Mouse (Mus musculus): ENCODE results near the gene Gng12. TPM values are rescaled to one million over a fixed set of nuclear protein-coding genes. Genes with fewer than 3 reads are reported as not detected.

Gng12 gene
- total RNA-seq, 2 experiments from 2014 or later, result 75.7 to 86.9 TPM

DNA sequence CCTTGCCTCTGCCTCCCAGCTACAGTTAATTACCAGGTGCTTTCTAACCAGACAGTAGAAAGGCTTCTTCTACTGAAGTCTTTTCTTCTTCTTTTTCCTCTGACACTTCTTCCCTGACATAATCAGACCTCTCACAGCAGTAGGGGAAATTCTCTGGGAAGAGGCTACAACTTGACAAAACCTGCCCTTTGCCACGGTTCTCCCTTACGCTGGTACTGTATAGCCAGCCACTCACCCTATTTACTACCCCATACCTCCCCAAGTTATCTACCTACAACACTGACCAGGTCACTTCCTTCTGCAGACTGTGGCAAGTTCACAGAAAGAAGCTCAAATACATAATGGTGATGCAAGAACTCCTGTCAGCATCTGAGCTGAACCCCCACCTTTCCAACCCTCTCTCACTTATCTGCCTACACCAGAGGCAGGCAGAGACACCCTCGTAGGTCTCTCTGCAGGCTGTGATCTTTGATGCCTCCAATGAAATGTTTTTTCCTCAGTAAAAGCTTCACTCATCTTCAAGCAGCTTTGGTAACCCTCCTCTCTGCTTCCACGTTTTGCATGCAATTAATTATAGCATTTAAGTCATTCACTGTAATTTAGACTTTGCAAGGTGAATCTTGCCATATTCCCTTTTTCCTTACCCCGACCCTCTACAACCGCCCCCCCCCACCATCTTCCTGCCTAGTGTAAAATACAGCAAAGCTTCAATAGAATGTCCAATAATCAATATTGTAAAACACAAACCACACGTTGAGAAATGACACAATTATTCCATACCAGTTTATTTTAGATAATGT is 138.3 kb downstream of the Gng12 start:
- intact Hi-C loops (cut with DNase I), result loop anchor here (5.0 kb wide), 2 partner anchors 103 to 137 kb away; partner anchors contain the start of gene Gng12
- DNase-seq (ENCODE audit: extremely low spot score in 1 of 2, low spot score in 2 of 2), result no peak

DNA sequence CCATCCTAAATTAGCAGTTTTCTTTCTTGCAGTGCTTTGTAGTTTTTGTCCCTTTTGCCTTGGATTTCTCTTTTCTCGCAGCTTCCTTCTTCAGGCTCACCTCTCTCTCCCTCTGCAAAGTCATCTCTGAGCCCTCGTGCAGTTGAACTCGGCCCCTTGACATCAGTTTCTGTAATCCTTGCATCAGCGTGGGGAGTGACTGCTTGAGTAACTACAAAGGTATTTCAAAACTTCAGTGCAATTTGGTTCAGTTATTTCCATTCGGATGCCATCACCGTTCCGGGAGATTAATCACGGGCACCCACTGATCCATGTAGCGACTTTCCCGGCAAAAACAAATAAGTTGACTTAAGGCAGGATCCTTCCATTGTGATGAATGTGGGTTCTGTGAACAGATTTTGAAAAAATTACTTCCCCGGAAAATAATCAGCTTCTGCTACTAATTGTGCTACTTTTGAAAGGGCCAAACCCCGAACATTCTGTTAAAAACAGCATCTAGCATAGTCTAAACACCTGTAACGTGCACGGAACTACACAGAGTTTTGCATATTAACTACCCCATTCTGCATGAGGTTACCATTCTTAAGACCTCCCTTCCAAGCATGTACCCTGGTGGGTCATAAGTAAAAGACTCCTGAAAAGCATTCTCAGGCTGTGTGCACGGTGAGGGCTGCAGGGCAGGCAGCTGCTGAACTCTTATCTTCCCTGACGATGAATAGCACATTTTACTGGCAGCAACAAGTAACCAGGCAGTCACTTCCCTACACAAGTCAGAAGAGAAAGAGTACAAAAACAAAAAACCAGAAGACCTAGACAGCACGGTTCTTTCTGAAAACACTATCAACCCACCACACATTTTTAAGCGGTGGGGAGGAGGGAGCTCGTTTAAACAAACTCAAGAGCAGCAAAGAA is 139.4 kb downstream of the Gng12 start:
- DNase-seq (ENCODE audit: extremely low spot score in 1 of 2, low spot score in 2 of 2), result no peak

GRCm38 (mm10) chr6:67036356-67036811 is 140.2 kb downstream of the Gng12 start:
- intact Hi-C loops (cut with DNase I), result loop anchor here (2.0 to 5.0 kb wide), 3 partner anchors 101 to 139 kb away; partner anchors contain the start of gene Gng12
- DNase-seq (ENCODE audit: extremely low spot score in 1 of 2, low spot score in 2 of 2), result peak; percentile 58 to 90

More for the DNA sequence above, 139.4 kb downstream of the Gng12 start:
- intact Hi-C loops (cut with DNase I), result loop anchor here (2.0 to 5.0 kb wide), 3 partner anchors 102 to 138 kb away; partner anchors contain the start of gene Gng12

DNA sequence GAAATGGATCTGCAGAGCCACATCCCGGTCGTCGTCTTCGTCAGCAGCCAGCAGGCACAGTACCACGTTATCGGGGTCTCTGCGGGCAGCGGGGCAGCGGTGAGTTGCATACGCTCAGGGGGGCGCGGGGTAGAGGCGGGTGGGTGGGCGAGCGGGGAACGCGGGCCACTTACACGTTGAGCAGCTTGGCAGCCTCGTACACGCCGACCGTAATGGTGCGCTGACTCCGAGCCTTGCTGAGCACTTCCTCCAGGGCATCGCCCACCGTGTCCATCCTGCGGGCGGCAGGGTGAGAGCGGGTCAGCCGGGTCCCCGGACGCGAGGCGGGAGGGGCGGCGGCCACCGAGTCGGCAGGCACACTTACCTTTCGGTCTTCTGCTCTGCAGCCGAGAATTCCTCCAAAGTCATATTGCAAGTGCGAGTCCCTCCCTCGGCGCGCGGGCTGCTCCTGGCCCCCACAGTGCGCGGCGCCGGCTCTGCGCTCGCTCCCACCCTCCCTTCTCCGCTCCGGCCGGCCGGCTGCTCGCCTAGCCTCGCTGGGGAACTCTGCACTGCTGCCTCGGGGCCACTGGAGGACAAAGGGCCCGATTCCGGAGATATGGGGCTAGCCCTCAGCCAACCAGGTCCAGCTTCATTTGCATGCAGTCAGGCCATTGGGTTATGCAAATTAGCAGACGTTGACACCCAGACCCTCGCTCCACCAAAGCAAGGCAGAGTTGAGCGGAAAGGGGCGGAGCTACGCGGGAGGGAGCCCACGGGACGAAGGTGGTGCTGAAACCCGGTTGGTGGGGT is 140.8 kb downstream of the Gng12 start, which contains the start of gene Gadd45a:
Gene Gadd45a, minus strand, starts transcription at position 621 of the 792 bp plus-strand sequence.
- DNase-seq (ENCODE audit: extremely low spot score in 1 of 2, low spot score in 2 of 2), result peak; percentile 88 to 95
- intact Hi-C loops (cut with DNase I), result loop anchor here (2.0 to 5.0 kb wide), 3 partner anchors 100 to 140 kb away; partner anchors contain the start of gene Gng12

DNA sequence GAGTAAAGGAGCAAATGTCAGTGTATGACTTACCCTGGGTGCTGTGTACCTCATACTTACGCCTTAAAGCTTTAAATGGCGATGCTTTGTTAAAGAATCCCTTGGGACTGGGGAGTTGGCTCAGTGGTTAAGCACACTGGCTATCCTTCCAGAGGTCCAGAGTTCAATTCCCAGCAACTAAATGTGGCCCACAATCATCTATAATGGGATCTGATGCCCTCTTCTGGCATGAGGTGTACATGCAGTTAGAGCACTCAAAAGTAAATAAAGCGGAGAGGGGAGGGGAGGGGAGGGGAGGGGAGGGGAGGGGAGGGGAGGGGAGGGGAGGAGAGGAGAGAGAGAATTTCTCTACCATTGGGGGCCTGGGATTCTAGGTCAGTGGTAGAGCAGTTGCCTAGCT is 142.8 kb downstream of the Gng12 start:
- no peak for DNase-seq (ENCODE audit: extremely low spot score in 1 of 2, low spot score in 2 of 2)
- intact Hi-C loops (cut with DNase I), result loop anchor here (5.0 kb wide), 2 partner anchors 98 to 142 kb away; partner anchors contain the start of gene Gng12

DNA sequence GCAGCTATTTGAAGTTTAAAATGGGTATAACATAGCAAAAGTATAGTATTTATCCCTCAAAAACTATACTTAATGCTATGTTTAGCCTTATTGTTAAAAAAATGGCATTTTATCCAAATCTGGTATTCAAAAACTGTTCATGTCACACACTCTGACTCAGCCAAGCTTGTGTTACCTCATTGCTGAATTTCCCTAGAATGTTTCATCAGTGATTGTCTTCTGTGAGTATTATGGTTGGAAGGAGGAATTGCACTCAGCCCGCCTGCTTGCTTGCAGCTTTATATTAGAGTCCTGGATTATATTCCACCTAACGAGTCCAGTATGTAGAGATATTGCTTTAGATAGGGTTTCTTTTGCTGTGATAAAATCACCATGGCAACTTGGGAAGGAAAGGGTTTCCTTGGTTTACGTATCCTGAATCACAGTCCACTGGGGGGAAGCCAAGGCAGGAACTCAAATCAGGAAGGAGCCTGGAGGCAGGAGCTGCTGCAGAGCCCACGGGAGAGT is 144.8 kb downstream of the Gng12 start:
- intact Hi-C loops (cut with DNase I), result no loop called here
- DNase-seq (ENCODE audit: extremely low spot score in 1 of 2, low spot score in 2 of 2), result no peak

GRCm38 (mm10) chr6:67045424-67045823 is 149.2 kb downstream of the Gng12 start:
- intact Hi-C loops (cut with DNase I), result no loop called here
- no peak for DNase-seq (ENCODE audit: extremely low spot score in 1 of 2, low spot score in 2 of 2)

GRCm38 (mm10) chr6:67046937-67047336 is 150.7 kb downstream of the Gng12 start:
- no peak for DNase-seq (ENCODE audit: extremely low spot score in 1 of 2, low spot score in 2 of 2)
- intact Hi-C loops (cut with DNase I), result no loop called here

DNA sequence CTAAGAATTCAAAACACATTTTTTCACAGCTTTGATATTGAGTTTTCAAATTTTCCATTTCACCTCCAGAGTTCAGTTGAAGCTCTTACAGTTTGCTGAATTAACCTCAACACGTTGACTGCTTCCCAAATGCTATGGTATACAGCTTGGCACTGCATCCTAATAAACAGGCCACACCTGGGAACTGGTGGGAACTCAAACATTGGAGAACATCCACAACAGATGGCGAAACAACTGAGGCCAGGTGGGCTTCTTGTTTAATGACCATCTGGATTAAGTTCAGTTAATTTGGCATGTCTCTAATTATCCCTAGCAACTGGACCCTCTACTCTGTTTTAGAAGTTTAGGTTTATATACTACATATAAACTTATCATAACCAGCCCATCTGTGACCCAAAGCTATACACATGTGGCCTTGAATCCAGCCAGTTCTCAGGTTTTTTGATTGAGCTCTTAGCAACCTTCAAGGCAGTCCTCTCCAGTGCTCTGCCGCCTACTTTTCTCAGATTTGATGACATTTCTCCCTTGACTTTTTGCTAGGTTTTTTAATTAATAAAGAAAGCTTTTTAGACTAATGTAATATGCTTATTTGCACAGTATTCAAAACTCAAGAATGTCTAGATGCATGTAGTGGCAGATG is 152.0 kb downstream of the Gng12 start:
- DNase-seq (ENCODE audit: extremely low spot score in 1 of 2, low spot score in 2 of 2), result no peak
- intact Hi-C loops (cut with DNase I), result no loop called here

GRCm38 (mm10) chr6:67048880-67049694 is 152.9 kb downstream of the Gng12 start:
- no peak for DNase-seq (ENCODE audit: extremely low spot score in 1 of 2, low spot score in 2 of 2)
- intact Hi-C loops (cut with DNase I), result no loop called here

- intact Hi-C loops (cut with DNase I), result no loop called here
Measured at GRCm38 (mm10) chr6:67049695-67050038, 153.5 kb downstream of the Gng12 start.

DNA sequence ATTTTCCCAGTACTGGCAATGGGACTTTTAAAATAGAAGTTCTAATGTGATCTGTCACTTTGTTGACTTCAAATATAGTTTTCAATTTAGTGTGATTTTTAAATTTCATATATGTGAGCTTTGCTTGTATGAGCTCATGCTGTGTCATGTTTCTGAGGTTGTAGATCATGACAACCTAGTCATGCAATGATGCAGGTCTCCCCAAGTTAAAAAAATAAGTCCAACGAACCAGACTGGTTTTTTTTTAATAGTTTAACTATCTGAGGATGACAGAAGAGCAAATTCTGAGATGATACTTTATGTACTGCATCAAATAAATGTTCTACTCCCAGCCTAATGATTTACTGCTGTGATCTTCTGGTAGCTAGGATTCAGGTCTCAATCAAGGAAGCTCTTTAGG is 153.9 kb downstream of the Gng12 start:
- DNase-seq (ENCODE audit: extremely low spot score in 1 of 2, low spot score in 2 of 2), result no peak
- intact Hi-C loops (cut with DNase I), result no loop called here

More at GRCm38 (mm10) chr6:67049695-67050038, 153.5 kb downstream of the Gng12 start:
- DNase-seq (ENCODE audit: extremely low spot score in 1 of 2, low spot score in 2 of 2), result no peak

DNA sequence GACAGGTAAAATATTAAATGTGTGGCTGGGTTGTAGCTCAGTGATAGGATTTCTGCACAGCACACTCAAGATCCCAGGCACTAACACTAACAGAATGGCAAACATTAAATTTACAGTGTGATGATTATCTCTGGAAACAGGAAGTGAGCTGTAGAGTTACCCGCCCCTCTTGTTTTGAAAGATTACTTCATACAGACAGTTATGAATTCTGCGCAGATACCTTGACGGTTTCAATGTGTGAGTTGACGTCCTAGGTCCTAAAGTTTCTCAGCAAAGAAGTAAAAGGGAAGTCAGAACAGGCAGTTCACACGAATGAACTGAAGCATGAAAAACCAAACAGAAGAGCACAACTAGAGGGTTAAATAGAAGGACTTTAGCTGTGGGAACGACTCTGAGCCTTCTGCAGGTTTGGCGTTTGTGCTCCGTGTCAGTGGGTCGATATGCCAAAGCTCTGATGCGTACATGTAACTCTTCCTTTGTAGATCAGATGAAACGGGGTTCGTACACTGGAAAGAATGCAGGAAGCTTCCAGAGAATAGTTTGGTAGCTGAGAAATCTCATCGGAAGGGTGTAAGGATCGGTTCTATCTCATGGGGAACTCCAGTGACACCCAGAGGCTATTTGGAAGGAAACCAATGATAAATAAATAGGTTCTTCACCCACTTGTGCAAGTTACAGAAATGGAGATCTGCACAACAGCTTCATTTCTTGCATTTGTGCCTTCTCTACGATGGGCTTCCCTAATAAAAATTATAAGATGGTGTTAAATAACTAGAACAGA is 160.1 kb downstream of the Gng12 start:
- intact Hi-C loops (cut with DNase I), result no loop called here
- no peak for DNase-seq (ENCODE audit: extremely low spot score in 1 of 2, low spot score in 2 of 2)

- DNase-seq (ENCODE audit: extremely low spot score in 1 of 2, low spot score in 2 of 2), result no peak
- intact Hi-C loops (cut with DNase I), result no loop called here
Measured at GRCm38 (mm10) chr6:67056889-67057564, 160.8 kb downstream of the Gng12 start.

DNA sequence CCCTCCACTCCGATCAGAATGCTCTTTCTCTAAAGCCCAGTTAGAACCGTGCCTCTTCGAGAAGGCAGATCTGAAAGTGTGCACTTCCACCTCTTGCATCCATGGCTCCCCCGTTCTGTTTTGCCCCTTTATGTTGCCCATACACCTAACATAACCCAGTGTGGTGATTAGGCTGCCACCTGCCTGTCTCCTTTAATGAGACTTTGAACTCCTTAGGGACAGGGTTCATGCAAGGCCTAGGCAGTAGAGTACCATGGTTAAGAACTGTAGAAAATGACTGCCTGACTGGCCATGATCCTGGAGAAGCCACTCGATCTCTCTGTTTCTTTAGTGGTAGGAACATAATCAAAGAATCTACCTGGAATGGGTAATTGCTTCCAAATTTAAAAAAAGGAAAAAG is 161.4 kb downstream of the Gng12 start:
- DNase-seq (ENCODE audit: extremely low spot score in 1 of 2, low spot score in 2 of 2), result no peak
- intact Hi-C loops (cut with DNase I), result no loop called here
